Mouse (Mus musculus) brain, embryonic 14.5 days (tissue): ENCODE data around the gene Ptges. TPM values are rescaled to one million over a fixed set of nuclear protein-coding genes. Genes with fewer than 3 reads are reported as not detected.

Source experiments
- DNase-seq: peaks from one replicate; pipeline ENCODE4 v3.0.0-alpha.2; 2011; ENCODE audit warnings: low read depth
- CTCF ChIP-seq: fragments of 200-500 bp; IDR thresholded peaks from 2 replicates; pipeline ENCODE4 v1.5.1; 2012; ENCODE audit warnings: inconsistent platforms, mild to moderate bottlenecking, moderate library complexity, borderline replicate concordance; ENCODE audit not compliant: insufficient read depth, insufficient read length; ENCODE audit errors: extremely low read depth
- POLR2A ChIP-seq: fragments of 200-500 bp; IDR thresholded peaks from 2 replicates; pipeline ENCODE4 v1.6.1; 2012; ENCODE audit warnings: mild to moderate bottlenecking, inconsistent platforms, borderline replicate concordance; ENCODE audit not compliant: poor library complexity, insufficient read depth, insufficient read length, severe bottlenecking; ENCODE audit errors: extremely low read depth
- polyA plus RNA-seq: library from polyadenylated mRNA; depleted of rRNA; stranded (reverse); fragments of >200 nt; gene quantifications from 2 replicates; pipeline ENCODE4 v1.2.3, GENCODE M21; 2012; rRNA removed

Ptges gene
- polyA plus RNA-seq, 1 experiment = 4.7 TPM

DNA sequence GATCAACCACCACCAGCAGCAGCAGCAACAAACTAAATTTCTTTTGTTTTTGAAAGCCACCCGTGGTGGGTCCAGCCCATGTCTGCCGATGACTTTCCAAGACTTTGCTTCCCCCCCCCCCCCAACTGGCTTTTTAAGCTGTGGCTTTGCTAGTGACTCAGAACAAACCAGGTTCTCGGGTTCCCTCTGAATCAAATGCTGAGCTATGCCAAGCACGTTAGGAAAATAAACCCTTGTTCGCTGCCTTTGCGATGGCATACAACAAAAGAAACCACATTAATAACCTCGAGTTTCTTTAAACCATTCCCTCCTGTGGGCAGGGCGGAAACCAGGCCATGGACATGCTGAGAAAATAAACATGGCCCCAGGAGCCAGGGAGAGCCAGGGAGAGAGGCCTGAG lies 81.5 kb downstream of the Ptges start:
- TF ChIP-seq POLR2A (no peak), CTCF (no peak)
- no peak for DNase-seq

- DNase-seq = no peak
- TF ChIP-seq POLR2A (no peak), CTCF (no peak)
These were observed 82.9 kb downstream of the Ptges start for GRCm38 (mm10) chr2:30846723-30847122.

DNA sequence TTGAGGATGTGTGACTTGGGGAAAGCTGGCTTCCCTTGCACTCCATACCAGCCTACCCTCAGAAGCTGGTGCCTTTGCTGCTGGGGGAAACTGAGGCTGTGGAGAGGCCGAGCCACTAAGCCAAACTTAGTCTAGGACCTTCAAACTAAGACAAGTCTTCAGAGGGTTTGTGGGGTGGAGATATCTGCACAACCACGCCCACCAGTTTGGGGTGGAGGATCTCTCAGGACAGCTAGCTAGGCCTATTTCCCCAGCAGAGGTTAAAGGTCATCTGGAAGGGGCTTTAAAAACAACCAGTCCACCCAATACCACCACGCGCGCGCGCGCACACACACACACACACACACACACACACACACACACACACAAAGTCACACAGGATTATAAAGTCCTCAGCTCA lies 83.4 kb downstream of the Ptges start:
- no peak for TF ChIP-seq CTCF
- no peak for TF ChIP-seq POLR2A
- DNase-seq = no peak

GRCm38 (mm10) chr2:30845152-30846070 lies 84.3 kb downstream of the Ptges start:
- TF ChIP-seq POLR2A (no peak), CTCF (no peak)
- DNase-seq = peak; percentile 24

DNA sequence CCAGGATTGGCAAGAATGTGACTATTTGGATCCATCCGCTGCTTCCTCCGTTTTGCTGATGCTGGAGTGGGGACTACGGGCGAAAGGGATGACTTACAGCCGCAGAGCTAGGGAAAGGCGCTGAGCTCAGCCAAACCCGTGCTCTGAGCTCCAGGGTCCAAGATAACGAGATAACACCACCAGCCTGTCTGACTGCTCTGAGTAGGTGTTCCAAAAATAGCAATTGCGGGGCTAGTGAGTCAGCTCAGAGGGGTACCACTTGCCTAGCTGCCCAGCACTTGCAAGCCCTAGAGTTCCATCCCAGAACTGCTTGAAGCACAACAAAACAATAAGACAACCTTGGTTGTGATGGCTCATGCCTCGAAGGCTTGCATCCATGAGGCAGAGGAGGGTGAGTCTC lies 87.0 kb downstream of the Ptges start:
- DNase-seq = no peak
- TF ChIP-seq POLR2A (no peak), CTCF (no peak)

Other genes with a start within 250 kb of the Ptges start
- 1.9 and 3.2 TPM in 2 replicates for gene 1700001O22Rik, start 126.2 kb downstream of the Ptges start, polyA plus RNA-seq
- gene Ntmt1, start 122.0 kb downstream of the Ptges start, polyA plus RNA-seq = 72.3 and 98.7 TPM in 2 replicates
- 51.0 and 51.5 TPM in 2 replicates for gene Asb6, start 99.5 kb downstream of the Ptges start, polyA plus RNA-seq
- 10.8 and 13.6 TPM in 2 replicates for gene Prrx2, start 94.9 kb downstream of the Ptges start, polyA plus RNA-seq
- 32.0 and 37.6 TPM in 2 replicates for gene Tor1b, start 23.1 kb upstream of the Ptges start, polyA plus RNA-seq
- 66.9 and 79.1 TPM in 2 replicates for gene Tor1a, start 38.1 kb upstream of the Ptges start, polyA plus RNA-seq
- gene BC005624, start 52.3 kb upstream of the Ptges start, polyA plus RNA-seq = 69.0 and 72.0 TPM in 2 replicates
- gene Usp20, start 52.4 kb upstream of the Ptges start, polyA plus RNA-seq = 41.8 and 42.5 TPM in 2 replicates
- gene Fnbp1, start 212.1 kb upstream of the Ptges start, polyA plus RNA-seq = 34.1 and 46.3 TPM in 2 replicates
- 34.1 and 35.3 TPM in 2 replicates for gene Gpr107, start 222.5 kb upstream of the Ptges start, polyA plus RNA-seq